Mouse (Mus musculus) heart, adult 2 months (tissue): Measurements from ENCODE around the gene Zfp423.

Experiments
- CTCF ChIP-seq: fragments of 200-600 bp; IDR thresholded peaks from 2 replicates; pipeline ENCODE4 v1.8.1; 2022; ENCODE audit warnings: antibody characterized with exemption, mild to moderate bottlenecking, moderate library complexity
- EP300 ChIP-seq: fragments of 200-500 bp; IDR thresholded peaks from 2 replicates; pipeline ENCODE4 v1.6.1; 2011; ENCODE audit warnings: low read depth, low read length, control low read depth; ENCODE audit not compliant: insufficient read depth
- POLR2A ChIP-seq: fragments of 200-500 bp; IDR thresholded peaks from 2 replicates; pipeline ENCODE4 v1.6.1; 2011; ENCODE audit warnings: mild to moderate bottlenecking, low read depth, low read length, control low read depth; ENCODE audit not compliant: insufficient read depth

DNA sequence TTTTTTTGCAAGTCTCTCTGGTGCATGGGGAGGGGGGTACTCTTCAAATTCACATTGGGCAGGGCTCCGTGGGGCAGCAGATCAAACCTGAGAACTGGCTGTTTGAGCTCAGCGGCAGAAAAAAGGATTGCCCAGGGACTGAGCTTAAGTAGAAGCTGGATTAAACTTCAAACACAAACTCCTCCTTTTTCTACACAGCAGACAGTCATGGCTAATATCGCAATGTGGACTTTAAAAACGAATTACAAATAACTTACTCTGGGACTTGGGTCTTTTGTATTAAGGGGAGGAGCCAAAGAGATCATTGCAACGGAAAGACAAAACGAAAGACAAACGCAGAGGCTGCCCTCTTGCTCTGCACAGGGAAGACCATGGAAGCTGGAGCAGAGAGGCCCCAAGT, 136.2 kb downstream of the Zfp423 start:
- TF ChIP-seq CTCF (no peak), EP300 (no peak), POLR2A (no peak)
